Mouse (Mus musculus): Measurements from ENCODE around the gene Kdm5b. TPM values are rescaled to one million over a fixed set of nuclear protein-coding genes. Genes with fewer than 3 reads are reported as not detected.
"Not testable (repeated sequence)": the region's sequence is repeated elsewhere in the genome, so short reads cannot be mapped to it uniquely, and the experiment has no call there.

Gene Kdm5b
- polyA plus RNA-seq, 1 experiment from 2014 or later, result 60.6 TPM

DNA sequence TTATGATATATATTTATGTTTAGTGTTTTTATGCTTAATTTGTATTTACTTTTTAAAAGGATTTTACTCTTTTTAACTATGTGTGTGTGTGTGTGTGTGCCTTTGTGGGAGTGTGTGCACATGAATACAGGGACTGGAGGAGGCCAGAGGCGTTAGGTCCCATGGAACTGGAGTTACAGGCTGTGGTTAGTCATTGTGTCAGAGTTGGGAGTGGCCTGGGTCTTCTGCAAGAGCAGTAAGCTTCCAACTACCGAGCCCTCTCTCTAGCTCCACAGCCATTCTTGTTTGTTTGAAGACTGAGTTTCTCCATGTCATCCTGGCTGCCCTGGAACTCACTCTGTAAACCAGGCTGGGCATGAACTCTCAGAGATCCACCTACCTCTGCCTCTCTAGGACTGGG, 37.6 kb upstream of the Kdm5b start:
- no peak overlapping the region for H3K4me3 ChIP-seq
- no peak for DNase-seq (ENCODE audit: extremely low spot score, low spot score)
- no peak overlapping the region for H3K27ac ChIP-seq
- H3K4me1 ChIP-seq, result 0 out of 2 replicates have a peak, but pooled peaks cover 2% of the 10 kb centered on the region
- 62% methylated on average over 2 of the region's 2 CpGs for WGBS
- H3K9me3 ChIP-seq, result no peaks in the 10 kb centered on the region
- H3K27me3 ChIP-seq (ENCODE audit: poor library complexity, severe bottlenecking), result no peaks in the 10 kb centered on the region
- H3K36me3 ChIP-seq (replicated peaks), result no peaks in the 10 kb centered on the region

DNA sequence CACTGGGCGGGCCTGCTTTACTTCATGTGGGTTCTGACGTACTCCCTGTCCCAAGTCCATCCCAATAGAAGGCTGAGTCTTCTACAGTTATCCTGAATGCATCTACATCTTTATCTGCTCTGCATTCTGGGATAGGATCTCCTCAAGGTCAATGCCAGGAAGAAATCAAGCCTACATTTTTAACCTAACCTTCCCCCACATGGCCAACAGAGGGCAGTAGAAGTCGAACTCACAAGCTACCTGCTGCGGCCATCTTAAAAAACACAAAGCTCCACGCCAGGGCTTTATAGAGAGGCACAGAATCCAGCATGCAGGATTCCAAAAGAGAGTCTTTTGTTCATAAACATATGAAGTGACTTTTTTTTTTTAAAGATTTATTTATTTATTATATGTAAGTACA, 35.5 kb upstream of the Kdm5b start:
- Histone ChIP-seq H3K4me1 (no peaks in the 10 kb centered on the region), H3K27me3 (ENCODE audit: poor library complexity, severe bottlenecking) (no peaks in the 10 kb centered on the region), H3K9me3 (no peaks in the 10 kb centered on the region), H3K27ac (no peak overlapping the region), H3K4me3 (no peak overlapping the region), H3K36me3 (replicated peaks) (no peaks in the 10 kb centered on the region)
- 75% methylated on average over 5 of the region's 5 CpGs for WGBS
- DNase-seq (ENCODE audit: extremely low spot score, low spot score), result no peak

DNA sequence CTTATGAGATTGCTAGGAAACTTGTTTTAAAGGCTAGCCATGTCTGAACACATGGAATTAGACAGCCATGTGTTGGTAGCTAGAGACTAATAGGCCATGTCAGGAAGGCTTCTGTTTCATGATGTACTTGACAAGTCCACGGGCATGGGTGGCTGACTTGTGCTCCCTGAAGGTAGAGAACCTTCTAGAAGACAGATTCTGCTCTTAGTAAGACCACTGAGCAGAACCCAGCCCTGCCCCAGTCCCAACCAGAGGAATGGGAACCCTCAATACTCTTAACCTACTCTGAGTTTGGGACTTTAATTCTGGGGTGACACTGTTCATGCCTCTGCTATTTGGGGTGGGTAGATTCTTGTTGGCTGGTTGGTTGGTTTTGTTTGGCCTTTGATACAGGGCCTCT, 35.0 kb upstream of the Kdm5b start:
- Histone ChIP-seq H3K4me3 (no peak overlapping the region), H3K4me1 (no peaks in the 10 kb centered on the region), H3K9me3 (no peaks in the 10 kb centered on the region), H3K27me3 (ENCODE audit: poor library complexity, severe bottlenecking) (no peaks in the 10 kb centered on the region), H3K36me3 (replicated peaks) (no peaks in the 10 kb centered on the region), H3K27ac (no peak overlapping the region)
- WGBS, result 88% methylated on average over 1 of the region's 1 CpGs
- DNase-seq (ENCODE audit: extremely low spot score, low spot score), result no peak

DNA sequence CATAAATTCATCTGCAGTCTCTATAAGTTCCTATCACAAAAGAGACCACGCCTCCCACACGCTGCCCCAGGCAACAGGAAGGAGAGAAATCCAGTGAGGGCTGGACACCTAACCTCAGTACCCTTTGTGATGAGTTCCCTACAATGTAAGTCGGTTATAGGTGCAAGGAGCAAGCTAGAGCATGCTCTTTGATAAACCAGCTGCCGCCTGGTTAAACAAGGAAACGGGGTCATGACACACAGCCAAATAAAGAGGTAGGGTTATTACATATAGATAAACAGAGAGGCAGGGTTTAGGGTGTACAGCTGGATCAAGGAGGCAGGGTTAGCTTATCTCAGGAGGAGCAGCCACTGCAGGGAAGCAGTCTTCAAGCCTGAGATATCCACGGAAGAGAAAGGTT, 33.2 kb upstream of the Kdm5b start:
- WGBS, result 88% methylated on average over 6 of the region's 6 CpGs
- Histone ChIP-seq H3K36me3 (replicated peaks) (no peaks in the 10 kb centered on the region), H3K27me3 (ENCODE audit: poor library complexity, severe bottlenecking) (no peaks in the 10 kb centered on the region), H3K27ac (no peak overlapping the region), H3K4me1 (no peaks in the 10 kb centered on the region), H3K9me3 (no peaks in the 10 kb centered on the region), H3K4me3 (no peak overlapping the region)
- DNase-seq (ENCODE audit: extremely low spot score, low spot score), result no peak

DNA sequence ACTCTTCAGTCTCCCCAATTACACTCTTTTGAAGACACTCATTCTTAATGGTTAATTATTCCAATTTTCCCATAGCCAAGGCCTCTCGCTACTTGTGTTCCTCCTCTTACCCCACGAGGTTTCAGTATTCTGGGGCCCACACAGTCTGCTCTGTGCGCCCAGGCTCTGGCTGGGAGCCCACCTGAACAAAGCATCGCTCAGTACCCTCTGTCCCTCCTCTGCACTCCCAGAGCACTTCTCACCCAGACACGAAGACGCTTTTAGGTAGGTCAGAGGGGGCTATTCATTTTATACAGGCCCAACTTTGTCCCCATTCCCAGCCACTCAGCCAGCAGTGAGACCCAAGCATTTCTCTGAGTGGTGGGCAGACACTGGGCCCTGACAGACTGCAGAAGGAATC, 29.4 kb upstream of the Kdm5b start:
- DNase-seq (ENCODE audit: extremely low spot score, low spot score), result no peak
- WGBS, result 91% methylated on average over 6 of the region's 6 CpGs
- no peaks in the 10 kb centered on the region for H3K9me3 ChIP-seq
- H3K4me1 ChIP-seq, result no peaks in the 10 kb centered on the region
- no peak overlapping the region for H3K4me3 ChIP-seq
- no peak overlapping the region for H3K27ac ChIP-seq
- no peaks in the 10 kb centered on the region for H3K27me3 ChIP-seq (ENCODE audit: poor library complexity, severe bottlenecking)
- H3K36me3 ChIP-seq (replicated peaks), result no peaks in the 10 kb centered on the region

DNA sequence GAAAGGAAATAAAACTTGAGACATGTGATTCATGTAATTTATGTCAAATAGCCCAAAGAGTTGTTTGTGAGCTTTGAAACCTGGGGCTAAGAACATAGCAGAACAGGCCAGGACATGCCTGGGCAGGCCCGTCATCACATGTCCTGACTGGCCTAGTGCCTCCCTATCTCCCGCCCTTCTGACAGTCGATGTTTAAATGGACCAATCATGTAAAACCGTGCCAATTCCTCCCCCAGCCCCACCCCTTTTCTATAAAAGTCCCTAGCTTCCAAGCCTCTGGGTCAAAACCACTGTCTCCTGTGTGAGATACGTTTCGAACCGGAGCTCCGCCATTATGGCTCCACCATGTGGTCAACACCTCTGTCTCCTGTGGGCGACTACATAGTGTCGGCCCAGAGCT, 26.3 kb upstream of the Kdm5b start:
- not testable (repeated sequence) for H3K36me3 ChIP-seq (replicated peaks); DNase-seq (ENCODE audit: extremely low spot score, low spot score); H3K4me1 ChIP-seq; H3K4me3 ChIP-seq; H3K27me3 ChIP-seq (ENCODE audit: poor library complexity, severe bottlenecking); H3K9me3 ChIP-seq; H3K27ac ChIP-seq
- WGBS, result 92% methylated on average over 10 of the region's 10 CpGs

DNA sequence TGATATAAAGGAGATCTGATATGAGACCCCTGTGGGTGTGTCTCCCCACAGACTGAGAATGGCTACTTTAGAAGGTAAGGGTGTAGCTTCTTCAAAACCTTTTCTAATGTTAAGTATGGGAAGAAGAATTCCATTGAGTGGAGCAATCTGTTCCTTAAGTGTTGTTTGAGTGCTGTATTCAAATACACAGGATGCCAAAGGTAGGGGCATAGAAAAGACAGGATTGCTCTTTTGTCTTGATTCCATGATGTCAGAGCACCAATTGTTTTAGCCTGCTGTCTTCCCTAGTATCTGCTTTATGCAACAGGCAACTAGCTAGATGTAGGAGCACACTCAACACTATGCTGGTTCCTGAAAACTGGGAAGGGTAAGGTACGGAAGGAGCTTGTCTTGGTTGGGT, 24.9 kb upstream of the Kdm5b start:
- Histone ChIP-seq H3K9me3 (no peaks in the 10 kb centered on the region), H3K4me3 (no peak overlapping the region), H3K36me3 (replicated peaks) (no peaks in the 10 kb centered on the region), H3K4me1 (no peaks in the 10 kb centered on the region), H3K27me3 (ENCODE audit: poor library complexity, severe bottlenecking) (no peaks in the 10 kb centered on the region), H3K27ac (no peak overlapping the region)
- no peak for DNase-seq (ENCODE audit: extremely low spot score, low spot score)
- 93% methylated on average over 1 of the region's 1 CpGs for WGBS

DNA sequence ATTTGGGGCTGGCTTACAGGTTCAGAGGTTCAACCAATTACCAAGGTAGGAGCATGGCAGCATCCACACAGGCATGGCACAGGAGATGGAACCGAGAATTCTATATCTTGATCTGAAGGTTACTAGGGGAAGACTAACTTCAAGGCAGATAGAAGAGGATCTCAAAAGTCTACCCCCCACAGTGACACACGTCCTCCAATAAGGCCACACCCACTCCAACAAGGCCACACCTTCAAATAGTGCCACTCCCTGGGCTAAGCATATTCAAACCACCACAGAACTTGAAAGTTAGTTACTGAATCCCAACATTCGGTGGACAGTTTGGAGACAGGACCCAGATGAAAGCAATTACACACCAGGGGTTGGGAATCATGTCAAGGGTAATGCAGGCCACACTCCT, 24.5 kb upstream of the Kdm5b start:
- Histone ChIP-seq H3K27ac (no peak overlapping the region), H3K9me3 (no peaks in the 10 kb centered on the region), H3K27me3 (ENCODE audit: poor library complexity, severe bottlenecking) (no peaks in the 10 kb centered on the region), H3K36me3 (replicated peaks) (no peaks in the 10 kb centered on the region), H3K4me1 (no peaks in the 10 kb centered on the region), H3K4me3 (no peak overlapping the region)
- 72% methylated on average over 3 of the region's 3 CpGs for WGBS
- no peak for DNase-seq (ENCODE audit: extremely low spot score, low spot score)

DNA sequence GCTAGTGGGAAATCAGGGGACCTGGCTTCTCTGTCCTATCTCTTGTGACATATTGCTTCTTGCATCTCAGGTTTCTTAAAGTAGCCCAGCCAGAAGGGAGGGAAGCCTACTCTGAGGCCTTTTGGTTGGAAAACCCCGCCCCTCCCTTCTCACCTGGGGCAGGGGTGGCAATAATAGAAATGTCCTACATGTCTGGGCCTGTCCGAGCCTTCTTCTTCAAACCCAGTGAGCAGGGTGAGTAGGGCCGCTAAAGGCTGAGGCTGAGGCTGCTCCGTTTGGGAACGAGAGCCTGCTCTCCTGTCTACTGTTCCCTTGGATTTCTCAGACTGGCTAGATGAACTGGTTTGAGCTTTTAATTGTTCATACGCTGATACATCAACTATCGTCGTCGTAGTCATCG, 19.4 kb upstream of the Kdm5b start:
- WGBS, result 94% methylated on average over 10 of the region's 10 CpGs
- H3K27me3 ChIP-seq (ENCODE audit: poor library complexity, severe bottlenecking), result no peaks in the 10 kb centered on the region
- no peaks in the 10 kb centered on the region for H3K36me3 ChIP-seq (replicated peaks)
- DNase-seq (ENCODE audit: extremely low spot score, low spot score), result no peak
- H3K4me3 ChIP-seq, result no peak overlapping the region
- peaks cover 10% of the 10 kb centered on the region; the same call in 1 of the 2 replicates for H3K9me3 ChIP-seq
- no peak overlapping the region for H3K27ac ChIP-seq
- H3K4me1 ChIP-seq, result no peaks in the 10 kb centered on the region

DNA sequence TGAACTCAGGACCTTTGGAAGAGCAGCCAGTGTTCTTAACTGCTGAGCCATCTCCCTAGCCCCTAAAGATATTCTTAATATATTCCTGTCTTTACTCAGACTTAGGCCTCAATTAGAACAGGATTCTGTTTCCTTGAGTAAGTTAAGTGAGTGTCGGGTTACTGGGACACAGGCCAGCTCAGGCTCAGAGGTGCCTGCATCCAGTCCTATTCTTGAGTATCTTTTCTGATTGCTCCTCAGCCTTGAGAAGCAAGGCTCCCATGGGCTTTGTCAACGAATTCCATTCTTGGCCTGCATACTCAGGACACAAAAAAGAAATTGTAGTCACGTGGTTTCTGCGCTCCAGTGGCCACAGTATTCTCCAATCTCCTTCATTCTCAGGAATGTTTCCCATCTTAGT, 11.7 kb upstream of the Kdm5b start:
- no peak overlapping the region for H3K27ac ChIP-seq
- 84% methylated on average over 4 of the region's 4 CpGs for WGBS
- H3K9me3 ChIP-seq, result peaks cover 11% of the 10 kb centered on the region; the same call in 1 of the 2 replicates
- DNase-seq (ENCODE audit: extremely low spot score, low spot score), result no peak
- H3K4me1 ChIP-seq, result 0 out of 2 replicates have a peak, but pooled peaks cover 6% of the 10 kb centered on the region
- H3K27me3 ChIP-seq (ENCODE audit: poor library complexity, severe bottlenecking), result no peaks in the 10 kb centered on the region; the same call in 1 of the 2 replicates
- no peaks in the 10 kb centered on the region for H3K36me3 ChIP-seq (replicated peaks)
- H3K4me3 ChIP-seq, result no peak overlapping the region

DNA sequence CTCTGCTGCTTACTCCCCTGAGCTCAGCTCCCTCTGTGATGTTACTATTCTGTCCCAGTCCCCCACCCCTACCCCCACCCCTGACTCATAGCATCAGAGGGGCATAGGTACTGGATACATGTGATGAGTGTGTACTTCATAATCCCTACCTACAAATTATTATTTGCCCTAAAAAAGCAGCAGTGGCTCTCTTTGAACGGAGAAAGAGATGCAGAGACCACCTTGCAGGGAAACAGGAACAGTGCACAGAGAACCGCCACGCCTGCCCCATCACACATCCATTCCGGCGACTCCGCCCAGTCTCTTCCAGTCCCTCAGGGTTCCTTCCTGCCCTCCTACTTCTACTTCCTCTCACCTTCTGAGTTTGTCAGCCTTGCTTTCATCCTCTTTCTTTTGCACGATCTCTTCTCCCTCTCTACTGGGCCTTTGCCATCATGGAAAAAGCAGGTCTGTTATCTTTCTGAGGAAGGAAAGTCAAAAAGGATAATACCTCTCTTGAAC, 10.3 kb upstream of the Kdm5b start, which contains the start of gene Mgat4e:
Gene Mgat4e, minus strand, starts transcription at position 51 of the 501 bp plus-strand sequence.
- no peaks in the 10 kb centered on the region for H3K36me3 ChIP-seq (replicated peaks)
- H3K9me3 ChIP-seq, result peaks cover 10% of the 10 kb centered on the region; the same call in 1 of the 2 replicates
- H3K27ac ChIP-seq, result no peak within 1 kb of the TSS
- peaks cover 1% of the 10 kb centered on the region for H3K27me3 ChIP-seq (ENCODE audit: poor library complexity, severe bottlenecking)
- H3K4me3 ChIP-seq, result no peak within 1 kb of the TSS
- no peak for DNase-seq (ENCODE audit: extremely low spot score, low spot score)
- 0 out of 2 replicates have a peak, but pooled peaks cover 6% of the 10 kb centered on the region for H3K4me1 ChIP-seq
- 69% methylated on average over 7 of the region's 7 CpGs for WGBS

DNA sequence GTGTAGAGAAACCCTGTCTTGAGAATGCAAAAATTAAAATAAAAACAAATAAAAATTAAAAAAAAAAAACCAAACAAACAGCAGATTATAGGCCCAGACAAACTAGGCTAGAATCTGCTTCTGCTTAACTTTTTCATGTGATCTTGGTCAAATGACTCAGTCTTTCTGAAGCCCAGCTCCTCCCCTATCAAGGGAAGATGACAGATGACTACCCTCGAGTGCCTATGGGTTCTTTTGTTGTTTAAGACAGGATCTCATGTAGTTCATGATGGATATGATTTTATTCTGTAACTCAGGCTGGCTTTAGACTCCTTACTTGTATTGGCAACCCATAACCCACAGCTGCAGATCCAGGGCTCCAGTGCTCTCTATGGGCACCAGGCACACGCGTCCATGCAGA, 8.1 kb upstream of the Kdm5b start:
- Histone ChIP-seq H3K4me3 (no peak overlapping the region), H3K36me3 (replicated peaks) (no peaks in the 10 kb centered on the region), H3K9me3 (no peaks in the 10 kb centered on the region), H3K4me1 (peaks cover 24% of the 10 kb centered on the region), H3K27me3 (ENCODE audit: poor library complexity, severe bottlenecking) (peaks cover 11% of the 10 kb centered on the region), H3K27ac (no peak overlapping the region)
- DNase-seq (ENCODE audit: extremely low spot score, low spot score), result no peak
- 88% methylated on average over 3 of the region's 3 CpGs for WGBS

DNA sequence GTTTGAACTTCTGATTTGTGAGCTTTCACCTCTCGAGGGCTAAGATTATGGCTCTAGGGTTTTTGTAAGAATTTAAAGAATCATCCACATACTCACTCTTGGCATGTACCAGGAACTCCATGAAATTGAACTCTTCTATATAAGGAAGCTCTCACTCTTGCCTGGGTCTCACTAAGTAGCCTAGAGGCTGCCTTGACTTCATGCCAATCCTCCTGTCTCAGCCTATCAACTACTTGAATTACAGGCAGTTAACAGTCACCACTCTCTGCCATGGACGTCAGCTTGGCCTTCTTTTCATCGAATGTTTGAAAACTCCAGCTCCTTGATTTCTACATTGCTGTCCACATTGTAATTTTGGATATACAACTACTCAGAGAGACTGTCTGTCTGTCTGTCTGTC, 7.6 kb upstream of the Kdm5b start:
- H3K9me3 ChIP-seq, result no peaks in the 10 kb centered on the region
- no peaks in the 10 kb centered on the region for H3K36me3 ChIP-seq (replicated peaks)
- H3K27me3 ChIP-seq (ENCODE audit: poor library complexity, severe bottlenecking), result peaks cover 11% of the 10 kb centered on the region
- no peak overlapping the region for H3K27ac ChIP-seq
- 73% methylated on average over 3 of the region's 3 CpGs for WGBS
- DNase-seq (ENCODE audit: extremely low spot score, low spot score), result no peak
- H3K4me3 ChIP-seq, result no peak overlapping the region
- peaks cover 29% of the 10 kb centered on the region for H3K4me1 ChIP-seq
